Mouse (Mus musculus) MEL (cell line): ENCODE results near the gene Thada. TPM values are rescaled to one million over a fixed set of nuclear protein-coding genes. Genes with fewer than 3 reads are reported as not detected.

Experiments
- DNase-seq: peaks from one replicate; pipeline ENCODE4 v3.0.0; 2011; ENCODE audit warnings: low read depth, low spot score
- H3K27ac ChIP-seq: 2 replicates; pipeline ENCODE4 v1.5.1; 2012; ENCODE audit warnings: low read depth, mild to moderate bottlenecking, control low read depth, low read length, moderate library complexity; ENCODE audit not compliant: control insufficient read depth
- H3K27me3 ChIP-seq, 2 experiments: fragments of 150-350 bp in 1 of 2; sonication (generic) in 1 of 2; 2 replicates each; pipeline ENCODE4 v1.6.1; 2012; ENCODE audit warnings: low read length in 2 of 2, mild to moderate bottlenecking in 2 of 2, improper control_type of control experiment in 1 of 2, moderate library complexity in 1 of 2; ENCODE audit not compliant: insufficient read depth in 2 of 2, control insufficient read depth in 1 of 2
- H3K36me3 ChIP-seq, 2 experiments: 2 replicates each; pipeline ENCODE4 v1.6.1; 2012 to 2014; ENCODE audit warnings: low read length in 2 of 2, improper control_type of control experiment in 1 of 2, inconsistent platforms in 1 of 2, mild to moderate bottlenecking in 1 of 2; ENCODE audit not compliant: insufficient read depth in 2 of 2, control insufficient read depth in 1 of 2
- H3K4me1 ChIP-seq, 2 experiments: fragments of 150-350 bp in 1 of 2; sonication (generic) in 1 of 2; 2 replicates each; pipeline ENCODE4 v1.6.1; 2012; ENCODE audit warnings: low read length in 2 of 2, improper control_type of control experiment in 1 of 2, mild to moderate bottlenecking in 1 of 2; ENCODE audit not compliant: insufficient read depth in 2 of 2, control insufficient read depth in 1 of 2
- H3K4me3 ChIP-seq, 2 experiments: fragments of 150-350 bp in 1 of 2; sonication (generic) in 1 of 2; 2 replicates each; pipeline ENCODE4 v1.5.1; 2012; ENCODE audit warnings: low read depth in 2 of 2, low read length in 2 of 2, mild to moderate bottlenecking in 2 of 2, moderate library complexity in 2 of 2, control low read depth in 1 of 2, improper control_type of control experiment in 1 of 2; ENCODE audit not compliant: control insufficient read depth in 1 of 2, insufficient read depth in 1 of 2
- H3K79me2 ChIP-seq: 2 replicates; pipeline ENCODE4 v1.6.1; 2012; ENCODE audit warnings: mild to moderate bottlenecking, low read length, moderate library complexity; ENCODE audit not compliant: control insufficient read depth, poor library complexity, insufficient read depth
- H3K9ac ChIP-seq: 2 replicates; pipeline ENCODE4 v1.6.1; 2012; ENCODE audit warnings: low read depth, mild to moderate bottlenecking, control low read depth, low read length, moderate library complexity; ENCODE audit not compliant: control insufficient read depth, poor library complexity, severe bottlenecking
- H3K9me3 ChIP-seq: fragments of 150-350 bp; sonication (generic); replicated peaks from 2 replicates; pipeline ENCODE4 v1.6.1; 2012; ENCODE audit warnings: mild to moderate bottlenecking, low read length, improper control_type of control experiment, moderate library complexity; ENCODE audit not compliant: insufficient read depth
- CHD1 ChIP-seq: IDR thresholded peaks from 2 replicates; pipeline ENCODE4 v1.6.1; 2012; ENCODE audit warnings: low read depth, mild to moderate bottlenecking, inconsistent platforms, low read length, improper control_type of control experiment
- CHD2 ChIP-seq: IDR thresholded peaks from 2 replicates; pipeline ENCODE4 v1.6.1; 2011; ENCODE audit warnings: low read length, improper control_type of control experiment
- E2F4 ChIP-seq: IDR thresholded peaks from 2 replicates; pipeline ENCODE4 v1.6.1; 2011; ENCODE audit warnings: low read depth, low read length, improper control_type of control experiment, borderline replicate concordance
- EP300 ChIP-seq, 2 experiments: IDR thresholded peaks; 2 replicates each; pipeline ENCODE4 v1.6.1; 2011; ENCODE audit warnings: improper control_type of control experiment in 2 of 2, low read length in 2 of 2, low read depth in 1 of 2, mild to moderate bottlenecking in 1 of 2
- ETS1 ChIP-seq: IDR thresholded peaks from 2 replicates; pipeline ENCODE4 v1.6.1; 2012; ENCODE audit warnings: low read depth, mild to moderate bottlenecking, inconsistent platforms, low read length, improper control_type of control experiment, moderate library complexity
- GABPA ChIP-seq: IDR thresholded peaks from 2 replicates; pipeline ENCODE4 v1.6.1; 2012; ENCODE audit warnings: low read depth, mild to moderate bottlenecking, inconsistent platforms, low read length, improper control_type of control experiment, moderate library complexity
- GATA1 ChIP-seq: IDR thresholded peaks from 2 replicates; pipeline ENCODE4 v1.6.1; 2011; ENCODE audit warnings: low read depth, low read length, improper control_type of control experiment
- HCFC1 ChIP-seq: IDR thresholded peaks from 2 replicates; pipeline ENCODE4 v1.6.1; 2012; ENCODE audit warnings: low read depth, mild to moderate bottlenecking, inconsistent platforms, low read length, improper control_type of control experiment, moderate library complexity
- KAT2A ChIP-seq: conservative IDR thresholded peaks from 2 replicates; pipeline ENCODE4 v1.6.1; 2012; ENCODE audit warnings: low read depth, low read length, improper control_type of control experiment, inconsistent platforms
- MAFK ChIP-seq: IDR thresholded peaks from 2 replicates; pipeline ENCODE4 v1.6.1; 2011; ENCODE audit warnings: low read depth, mild to moderate bottlenecking, low read length, improper control_type of control experiment, borderline replicate concordance
- MAX ChIP-seq: IDR thresholded peaks from 2 replicates; pipeline ENCODE4 v1.6.1; 2011; ENCODE audit warnings: low read length, improper control_type of control experiment
- MXI1 ChIP-seq: IDR thresholded peaks from 2 replicates; pipeline ENCODE4 v1.6.1; 2011; ENCODE audit warnings: mild to moderate bottlenecking, low read depth, low read length, improper control_type of control experiment
- MYB ChIP-seq: IDR thresholded peaks from 2 replicates; pipeline ENCODE4 v1.6.1; 2011; ENCODE audit warnings: mild to moderate bottlenecking, low read depth, low read length, improper control_type of control experiment
- NRF1 ChIP-seq: IDR thresholded peaks from 2 replicates; pipeline ENCODE4 v1.6.1; 2014; ENCODE audit warnings: low read depth, mild to moderate bottlenecking, inconsistent platforms, low read length, improper control_type of control experiment, moderate library complexity; ENCODE audit not compliant: poor library complexity, insufficient read depth, severe bottlenecking
- POLR2AphosphoS2 ChIP-seq: IDR thresholded peaks from 2 replicates; pipeline ENCODE4 v1.6.1; 2011; ENCODE audit warnings: low read length, improper control_type of control experiment
- POLR2AphosphoS5 ChIP-seq: IDR thresholded peaks from 2 replicates; pipeline ENCODE4 v1.6.1; 2012; ENCODE audit warnings: low read depth, borderline replicate concordance, mild to moderate bottlenecking, inconsistent platforms, low read length, moderate library complexity, mixed read lengths
- RCOR1 ChIP-seq: IDR thresholded peaks from 2 replicates; pipeline ENCODE4 v1.6.1; 2012; ENCODE audit warnings: low read depth, mild to moderate bottlenecking, inconsistent platforms, low read length, improper control_type of control experiment
- TAL1 ChIP-seq: IDR thresholded peaks from 2 replicates; pipeline ENCODE4 v1.6.1; 2012; ENCODE audit warnings: mild to moderate bottlenecking, inconsistent platforms, low read length, moderate library complexity, mixed read lengths
- TBP ChIP-seq: IDR thresholded peaks from 2 replicates; pipeline ENCODE4 v1.8.0; 2011; ENCODE audit warnings: low read depth, low read length, improper control_type of control experiment
- TCF12 ChIP-seq: IDR thresholded peaks from 2 replicates; pipeline ENCODE4 v1.6.1; 2014; ENCODE audit warnings: low read depth, mild to moderate bottlenecking, inconsistent platforms, low read length, improper control_type of control experiment, moderate library complexity
- UBTF ChIP-seq: IDR thresholded peaks from 2 replicates; pipeline ENCODE4 v1.6.1; 2012; ENCODE audit warnings: low read depth, mild to moderate bottlenecking, inconsistent platforms, low read length, improper control_type of control experiment, moderate library complexity, borderline replicate concordance; ENCODE audit not compliant: insufficient read depth
- USF1 ChIP-seq: IDR thresholded peaks from 2 replicates; pipeline ENCODE4 v1.6.1; 2014; ENCODE audit warnings: low read depth, mild to moderate bottlenecking, inconsistent platforms, low read length, improper control_type of control experiment, moderate library complexity
- ZC3H11A ChIP-seq: IDR thresholded peaks from 2 replicates; pipeline ENCODE4 v1.6.1; 2012; ENCODE audit warnings: low read depth, mild to moderate bottlenecking, inconsistent platforms, low read length, improper control_type of control experiment
- ZKSCAN1 ChIP-seq: IDR thresholded peaks from 2 replicates; pipeline ENCODE4 v1.6.1; 2012; ENCODE audit warnings: low read depth, mild to moderate bottlenecking, inconsistent platforms, low read length, improper control_type of control experiment, moderate library complexity
- ZMIZ1 ChIP-seq: IDR thresholded peaks from 2 replicates; pipeline ENCODE4 v1.6.1; 2012; ENCODE audit warnings: low read depth, mild to moderate bottlenecking, inconsistent platforms, low read length, improper control_type of control experiment, moderate library complexity
- ZNF384 ChIP-seq: IDR thresholded peaks from 2 replicates; pipeline ENCODE4 v1.6.1; 2012; ENCODE audit warnings: low read depth, mild to moderate bottlenecking, inconsistent platforms, low read length, improper control_type of control experiment
- polyA plus RNA-seq, 2 experiments: library from polyadenylated mRNA; stranded (reverse) in 1 of 2; unstranded in 1 of 2; fragments of >175 nt in 1 of 2; fragments of >200 nt in 1 of 2; gene quantifications; 2 replicates each; pipeline versions ENCODE4 v1.2.1 to v1.2.4; 2012; ENCODE audit warnings: low replicate concordance in 2 of 2, low read depth in 1 of 2; ENCODE audit not compliant: insufficient read length in 2 of 2, insufficient read depth in 1 of 2, missing spikeins in 1 of 2
- total RNA-seq: library from RNA; depleted of rRNA; stranded (reverse); fragments of 300-350 nt; gene quantifications from 2 replicates; pipeline ENCODE4 v1.2.3, GENCODE M21; 2012

The Thada gene
- total and polyA plus RNA-seq, 3 experiments: 19.8 to 20.6 TPM; not detected in 1

DNA sequence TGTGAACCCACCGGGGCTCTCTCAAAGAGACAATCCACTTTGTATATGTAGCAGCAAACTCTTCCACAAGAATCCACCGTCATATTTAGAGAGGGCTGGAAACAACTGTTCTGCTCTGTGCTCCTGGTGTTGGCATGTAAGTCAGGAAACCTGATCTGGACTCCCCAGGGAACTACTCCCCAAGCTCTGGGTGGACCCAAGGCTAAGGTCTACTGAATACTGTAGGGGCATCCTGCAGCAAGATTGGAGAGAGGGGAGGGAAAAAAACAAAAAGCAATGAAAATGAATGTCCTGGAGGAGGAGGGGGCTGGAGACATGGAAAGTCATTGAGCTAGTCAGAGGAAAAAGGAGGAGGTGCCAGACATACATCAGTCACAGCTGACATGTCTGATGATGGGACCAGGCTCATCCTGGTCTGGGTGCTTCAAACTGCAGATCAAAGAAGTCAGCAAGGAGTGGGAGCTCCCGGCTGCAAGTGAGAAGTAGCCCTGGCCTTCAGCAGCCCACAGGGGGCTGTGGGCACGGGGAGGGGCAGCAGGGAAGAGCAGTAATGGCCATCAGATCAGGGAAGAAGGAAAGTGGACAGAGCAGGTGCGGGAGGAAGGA, 208.0 kb downstream of the Thada start:
- Histone ChIP-seq H3K27ac (no peak overlapping the region), H3K4me3 (no peak overlapping the region), H3K79me2 (no peaks in the 10 kb centered on the region), H3K36me3 (no peaks in the 10 kb centered on the region; a peak in 1 of 4 replicates), H3K27me3 (no peaks in the 10 kb centered on the region), H3K9me3 (no peaks in the 10 kb centered on the region), H3K4me1 (no peaks in the 10 kb centered on the region), H3K9ac (no peak overlapping the region)
- DNase-seq: no peak
- TF ChIP-seq NRF1 (no peak), ZNF384 (no peak), POLR2AphosphoS2 (no peak), GATA1 (no peak), ZC3H11A (no peak)

DNA sequence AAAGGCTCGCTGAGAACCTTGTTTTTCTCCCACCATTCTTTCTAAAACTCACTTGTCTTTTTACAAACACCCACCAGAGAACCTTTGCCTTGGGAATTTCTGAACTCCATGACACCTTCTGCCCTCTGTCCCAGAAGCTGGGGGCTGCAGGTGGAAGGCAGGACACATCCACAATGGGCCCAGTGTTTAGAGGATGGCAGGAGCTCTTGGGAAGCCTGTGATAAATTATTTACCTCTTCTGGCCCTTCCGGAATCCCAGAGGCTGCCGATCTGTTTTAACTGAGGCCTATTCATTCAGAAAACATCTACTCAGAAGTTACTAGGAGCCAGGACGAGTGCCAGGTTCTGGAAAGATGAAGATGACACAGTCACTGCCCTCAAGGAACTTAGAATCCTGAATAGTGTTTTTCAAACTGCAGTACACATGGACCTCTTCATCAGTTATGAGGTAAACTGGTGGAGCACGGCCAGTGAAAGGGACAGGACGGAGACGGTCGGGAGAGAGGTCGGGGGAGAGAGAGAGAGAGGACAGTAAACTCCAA, 209.7 kb downstream of the Thada start:
- Histone ChIP-seq H3K9ac (no peak overlapping the region), H3K27me3 (no peaks in the 10 kb centered on the region)
- TF ChIP-seq MAFK (no peak), EP300 (IDR thresholded peaks at IDR 0.05; ENCODE audit: low read depth in 1 of 2, low read length in 2 of 2) (no peak), UBTF (no peak), HCFC1 (no peak), TCF12 (no peak), USF1 (no peak), TBP (no peak), MYB (no peak)
- TF ChIP-seq, all 39 proteins: peak for 0
- H3K4me3 ChIP-seq: no peak overlapping the region
- H3K9me3 ChIP-seq: no peaks in the 10 kb centered on the region
- H3K79me2 ChIP-seq: no peaks in the 10 kb centered on the region
- no peak overlapping the region for H3K27ac ChIP-seq
- DNase-seq: no peak
- no peaks in the 10 kb centered on the region; a peak in 1 of 4 replicates for H3K36me3 ChIP-seq
- H3K4me1 ChIP-seq: no peaks in the 10 kb centered on the region

- H3K79me2 ChIP-seq: no peaks in the 10 kb centered on the region
- H3K4me3 ChIP-seq: no peak overlapping the region
- DNase-seq: no peak
- H3K9me3 ChIP-seq: no peaks in the 10 kb centered on the region
- H3K9ac ChIP-seq: no peak overlapping the region
- no peaks in the 10 kb centered on the region; a peak in 1 of 4 replicates for H3K36me3 ChIP-seq
- H3K4me1 ChIP-seq: no peaks in the 10 kb centered on the region
- no peak overlapping the region for H3K27ac ChIP-seq
- no peaks in the 10 kb centered on the region for H3K27me3 ChIP-seq
- TF ChIP-seq E2F4 (no peak), ZKSCAN1 (no peak), KAT2A (no peak), ZC3H11A (no peak), CHD1 (no peak), MYB (no peak), USF1 (no peak), POLR2AphosphoS5 (no peak), CHD2 (no peak), MAX (no peak), GABPA (no peak), ETS1 (no peak), ZMIZ1 (no peak), TAL1 (no peak), RCOR1 (no peak), MXI1 (no peak), EP300 (IDR thresholded peaks at IDR 0.05; ENCODE audit: low read depth in 1 of 2, low read length in 2 of 2) (no peak)
Observed at GRCm38 (mm10) chr17:84255841-84256240, 210.2 kb downstream of the Thada start.
